Mouse (Mus musculus) intestine, postnatal 0 days (tissue): ENCODE measurements at regions not wholly inside any gene's neighbourhood (a gene's known extent, or its start where the extent isn't known, plus 50 kb on each side); places are given as distances from the start of the nearest gene placed in this dataset.

ENCODE experiments used
- ATAC-seq: fragments of 200-750 bp; cut with Nextera tagmentation; 2 replicates; pipeline ENCODE4 v1.8.0; 2017; ENCODE audit warnings: mild to moderate bottlenecking, moderate TSS enrichment, moderate library complexity
- H3K27ac ChIP-seq: fragments of 300-500 bp; sonication (generic); 2 replicates; pipeline ENCODE4 v1.5.1; 2014; ENCODE audit warnings: mild to moderate bottlenecking, low read depth, low read length, moderate library complexity
- H3K27me3 ChIP-seq: fragments of 300-500 bp; sonication (generic); replicated peaks from 2 replicates; pipeline ENCODE4 v1.6.1; 2014; ENCODE audit warnings: low read length, mixed read lengths; ENCODE audit not compliant: control insufficient read depth, insufficient read depth
- H3K36me3 ChIP-seq: fragments of 300-500 bp; sonication (generic); 2 replicates; pipeline ENCODE4 v1.6.1; 2014; ENCODE audit warnings: mild to moderate bottlenecking, moderate library complexity; ENCODE audit not compliant: control insufficient read depth, insufficient read depth
- H3K4me1 ChIP-seq: fragments of 300-500 bp; sonication (generic); replicated peaks from 2 replicates; pipeline ENCODE4 v1.6.1; 2014; ENCODE audit warnings: antibody characterized with exemption, low read length, mixed read lengths; ENCODE audit not compliant: control insufficient read depth, insufficient read depth
- H3K4me2 ChIP-seq: fragments of 300-500 bp; sonication (generic); replicated peaks from 2 replicates; pipeline ENCODE4 v1.6.1; 2014; ENCODE audit warnings: low read depth, mild to moderate bottlenecking, moderate library complexity
- H3K4me3 ChIP-seq: fragments of 300-500 bp; sonication (generic); 2 replicates; pipeline ENCODE4 v1.5.1; 2014; ENCODE audit warnings: low read depth, low read length
- H3K9ac ChIP-seq: fragments of 300-500 bp; sonication (generic); 2 replicates; pipeline ENCODE4 v1.6.1; 2014; ENCODE audit warnings: mild to moderate bottlenecking, low read depth, low read length
- H3K9me3 ChIP-seq: fragments of 300-500 bp; sonication (generic); 2 replicates; pipeline ENCODE4 v1.6.1; 2016; ENCODE audit warnings: mixed run types; ENCODE audit not compliant: control insufficient read depth
- CTCF ChIP-seq: sonication (generic); IDR thresholded peaks from 2 replicates; pipeline ENCODE4 v1.5.1; 2016; ENCODE audit warnings: low read depth, mild to moderate bottlenecking, control low read depth, antibody characterized with exemption, moderate library complexity
- WGBS: fragments of 180-500 bp; shearing (Covaris S2); extraction: QIAGEN DNeasy Blood & Tissue Kit; methylation state at CpG from one replicate; pipeline ENCODE4 v1.1.7; 2014; 5-methylcytosine and 5-hydroxymethylcytosine counted together

GRCm38 (mm10) chr5:126629826-126630225 is 611.8 kb upstream of the Tmem132c start:
- Histone ChIP-seq H3K36me3 (no peaks in the 10 kb centered on the region), H3K27ac (no peak overlapping the region), H3K4me1 (no peaks in the 10 kb centered on the region), H3K4me2 (no peak overlapping the region), H3K27me3 (no peaks in the 10 kb centered on the region), H3K9me3 (no peaks in the 10 kb centered on the region), H3K9ac (no peak overlapping the region), H3K4me3 (no peak overlapping the region)
- WGBS = 31% methylated on average over 2 of the region's 2 CpGs
- no peak for ATAC-seq
- no peak for TF ChIP-seq CTCF

GRCm38 (mm10) chr5:126650415-126650814 is 591.2 kb upstream of the Tmem132c start:
- H3K9ac ChIP-seq = no peak overlapping the region
- H3K4me3 ChIP-seq = no peak overlapping the region
- WGBS = 79% methylated on average over 7 of the region's 7 CpGs
- H3K4me1 ChIP-seq = no peaks in the 10 kb centered on the region
- no peak for TF ChIP-seq CTCF
- H3K9me3 ChIP-seq = no peaks in the 10 kb centered on the region
- H3K4me2 ChIP-seq = no peak overlapping the region
- no peaks in the 10 kb centered on the region for H3K36me3 ChIP-seq
- H3K27ac ChIP-seq = no peak overlapping the region
- H3K27me3 ChIP-seq = no peaks in the 10 kb centered on the region
- no peak for ATAC-seq

GRCm38 (mm10) chr5:126651367-126651766 is 590.2 kb upstream of the Tmem132c start:
- Histone ChIP-seq H3K9me3 (no peaks in the 10 kb centered on the region), H3K36me3 (no peaks in the 10 kb centered on the region), H3K9ac (no peak overlapping the region), H3K4me1 (no peaks in the 10 kb centered on the region), H3K4me3 (no peak overlapping the region), H3K4me2 (no peak overlapping the region), H3K27me3 (no peaks in the 10 kb centered on the region), H3K27ac (no peak overlapping the region)
- WGBS = 16% methylated on average over 3 of the region's 3 CpGs
- no peak for TF ChIP-seq CTCF
- no peak for ATAC-seq

GRCm38 (mm10) chr5:126662648-126663047 is 579.0 kb upstream of the Tmem132c start:
- H3K9ac ChIP-seq = no peak overlapping the region
- no peak for ATAC-seq
- no peaks in the 10 kb centered on the region for H3K27me3 ChIP-seq
- no peak for TF ChIP-seq CTCF
- no peak overlapping the region for H3K4me2 ChIP-seq
- no peak overlapping the region for H3K27ac ChIP-seq
- H3K4me3 ChIP-seq = no peak overlapping the region
- no peaks in the 10 kb centered on the region for H3K36me3 ChIP-seq
- H3K9me3 ChIP-seq = 0 out of 2 replicates have a peak, but pooled peaks cover 2% of the 10 kb centered on the region
- no peaks in the 10 kb centered on the region for H3K4me1 ChIP-seq
- 84% methylated on average over 4 of the region's 4 CpGs for WGBS

GRCm38 (mm10) chr5:126671156-126671555 is 570.5 kb upstream of the Tmem132c start:
- Histone ChIP-seq H3K36me3 (no peaks in the 10 kb centered on the region), H3K9me3 (no peaks in the 10 kb centered on the region), H3K4me1 (no peaks in the 10 kb centered on the region), H3K9ac (no peak overlapping the region), H3K27me3 (no peaks in the 10 kb centered on the region), H3K27ac (no peak overlapping the region), H3K4me2 (no peak overlapping the region), H3K4me3 (no peak overlapping the region)
- ATAC-seq = no peak
- peak; percentile 55 for TF ChIP-seq CTCF
- 68% methylated on average over 1 of the region's 1 CpGs for WGBS

GRCm38 (mm10) chr5:126680262-126680661 is 561.3 kb upstream of the Tmem132c start:
- TF ChIP-seq CTCF = no peak
- Histone ChIP-seq H3K4me3 (no peak overlapping the region), H3K27ac (no peak overlapping the region), H3K9ac (no peak overlapping the region), H3K4me2 (no peak overlapping the region), H3K36me3 (no peaks in the 10 kb centered on the region), H3K27me3 (no peaks in the 10 kb centered on the region), H3K4me1 (no peaks in the 10 kb centered on the region), H3K9me3 (no peaks in the 10 kb centered on the region)
- 65% methylated on average over 6 of the region's 6 CpGs for WGBS
- no peak for ATAC-seq

- no peak overlapping the region for H3K9ac ChIP-seq
- no peak overlapping the region for H3K4me2 ChIP-seq
- no peak for ATAC-seq
- H3K4me3 ChIP-seq = no peak overlapping the region
- H3K9me3 ChIP-seq = peaks cover 3% of the 10 kb centered on the region; the same call in 1 of the 2 replicates
- 43% methylated on average over 4 of the region's 4 CpGs for WGBS
- no peaks in the 10 kb centered on the region for H3K27me3 ChIP-seq
- H3K36me3 ChIP-seq = no peaks in the 10 kb centered on the region
- no peaks in the 10 kb centered on the region for H3K4me1 ChIP-seq
- no peak; the same call in 1 of the 2 replicates for TF ChIP-seq CTCF
- no peak overlapping the region for H3K27ac ChIP-seq
These were observed 542.3 kb upstream of the Tmem132c start for GRCm38 (mm10) chr5:126699314-126699713.
